Mouse (Mus musculus) lung, adult 2 months (tissue): Measurements from ENCODE around the gene Wnt7b. TPM values are rescaled to one million over a fixed set of nuclear protein-coding genes. Genes with fewer than 3 reads are reported as not detected.

Experiments
- DNase-seq: peaks from one replicate; pipeline ENCODE4 v3.0.0; 2022
- H3K4me1 ChIP-seq: fragments of 200-500 bp; 2 replicates; pipeline ENCODE4 v1.6.1; 2011; ENCODE audit warnings: low read length; ENCODE audit not compliant: control insufficient read depth, insufficient read depth
- H3K4me3 ChIP-seq: fragments of 200-500 bp; replicated peaks from 2 replicates; pipeline ENCODE3; 2011; ENCODE audit warnings: low read depth, mild to moderate bottlenecking, control low read depth, low read length; ENCODE audit errors: extremely low read depth
- CTCF ChIP-seq: fragments of 200-500 bp; IDR thresholded peaks from 2 replicates; pipeline ENCODE4 v1.5.1; 2011; ENCODE audit warnings: mild to moderate bottlenecking, low read length, control low read depth; ENCODE audit not compliant: insufficient read depth
- POLR2A ChIP-seq: fragments of 200-500 bp; IDR thresholded peaks from 2 replicates; pipeline ENCODE4 v1.6.1; 2011; ENCODE audit warnings: low read depth, mild to moderate bottlenecking, control low read depth, low read length, borderline replicate concordance; ENCODE audit errors: extremely low read depth
- WGBS: fragments of 180-500 bp; shearing (Covaris S2); methylation state at CpG from one replicate; pipeline ENCODE4 v1.1.7; 2018; 5-methylcytosine and 5-hydroxymethylcytosine counted together
- polyA plus RNA-seq: library from polyadenylated mRNA; depleted of rRNA; stranded (reverse); fragments of >200 nt; gene quantifications from 2 replicates; pipeline ENCODE4 v1.2.3, GENCODE M21; 2012

Gene Wnt7b
- polyA plus RNA-seq, 1 experiment, result 13.2 TPM

DNA sequence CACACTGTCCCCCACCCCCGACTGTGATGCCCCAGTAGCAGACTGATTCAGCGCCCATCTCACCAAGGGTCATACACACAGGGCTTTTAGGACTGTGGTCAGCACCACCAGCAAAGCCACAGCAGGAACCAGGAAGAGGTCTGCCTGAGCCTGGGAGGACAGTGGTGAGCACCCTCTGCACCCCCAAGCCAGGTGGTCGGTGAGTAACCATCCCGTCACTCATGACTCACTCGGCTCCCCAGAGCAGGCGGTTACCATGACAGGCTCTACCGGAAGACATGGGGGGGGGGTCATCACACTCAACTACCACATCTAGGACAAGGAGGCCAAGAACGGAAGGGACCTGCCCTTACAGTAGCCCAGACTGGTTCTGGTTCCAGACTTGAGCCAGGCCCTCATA lies 7.7 kb downstream of the Wnt7b start:
- no peak for DNase-seq
- WGBS, result 70% methylated on average over 8 of the region's 8 CpGs
- Histone ChIP-seq H3K4me3 (no peak overlapping the region), H3K4me1 (no peaks in the 10 kb centered on the region)
- TF ChIP-seq POLR2A, result no peak
- TF ChIP-seq CTCF, result no peak

DNA sequence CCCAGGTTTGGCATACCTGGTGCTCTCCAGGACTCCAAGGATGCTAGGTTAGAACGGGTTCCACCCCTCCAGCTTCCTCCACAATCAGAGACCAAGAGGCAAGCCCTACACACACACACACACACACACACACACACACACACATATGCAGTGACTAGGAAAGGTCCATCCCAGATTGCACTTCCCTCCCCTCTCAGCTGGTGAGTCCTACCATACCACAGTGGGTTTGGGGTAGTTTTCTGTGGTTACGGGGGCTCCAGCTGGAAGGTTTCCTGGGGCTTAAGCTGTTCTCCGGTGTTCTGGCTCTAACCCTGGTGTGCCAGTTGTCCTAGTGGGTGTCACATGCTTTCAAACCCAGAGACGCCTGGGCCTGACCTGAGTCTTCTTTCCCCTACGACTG lies 8.2 kb downstream of the Wnt7b start:
- Histone ChIP-seq H3K4me1 (no peaks in the 10 kb centered on the region), H3K4me3 (no peak overlapping the region)
- DNase-seq, result no peak
- TF ChIP-seq CTCF, result no peak
- no peak for TF ChIP-seq POLR2A
- WGBS, result 60% methylated on average over 5 of the region's 5 CpGs

DNA sequence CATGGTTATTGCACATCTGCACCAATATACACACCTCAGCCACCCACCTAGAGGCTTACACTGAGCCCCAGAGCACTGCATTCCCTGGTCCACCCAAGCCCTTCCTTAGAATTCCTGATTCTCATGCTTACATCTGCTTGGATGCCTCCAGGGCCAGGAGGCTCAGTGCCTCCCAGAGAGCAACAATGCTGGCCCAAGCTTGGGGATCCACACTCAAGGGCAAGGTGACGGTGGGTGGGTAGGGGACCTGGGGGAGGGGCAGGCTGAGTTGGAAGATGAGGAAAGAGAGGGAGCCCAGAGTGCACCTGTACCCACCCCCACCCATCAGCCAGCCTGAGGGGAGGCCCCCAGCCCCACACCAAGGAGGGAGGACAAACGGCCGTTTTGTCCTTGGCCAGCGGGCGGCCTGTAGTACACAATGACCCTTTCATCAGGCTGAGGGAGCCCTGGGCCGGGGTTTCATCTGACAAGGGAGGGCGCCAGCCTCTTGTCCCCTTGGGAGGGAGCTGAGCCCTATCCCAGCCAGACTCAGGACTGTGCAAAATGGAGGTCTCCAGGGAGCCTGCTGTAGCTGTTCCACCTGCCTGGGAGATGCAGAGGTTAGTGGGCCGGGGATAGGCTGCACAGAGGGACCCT lies 9.5 kb downstream of the Wnt7b start:
- 67% methylated on average over 8 of the region's 8 CpGs for WGBS
- Histone ChIP-seq H3K4me1 (no peaks in the 10 kb centered on the region), H3K4me3 (no peak overlapping the region)
- no peak for DNase-seq
- no peak for TF ChIP-seq POLR2A
- TF ChIP-seq CTCF, result no peak

DNA sequence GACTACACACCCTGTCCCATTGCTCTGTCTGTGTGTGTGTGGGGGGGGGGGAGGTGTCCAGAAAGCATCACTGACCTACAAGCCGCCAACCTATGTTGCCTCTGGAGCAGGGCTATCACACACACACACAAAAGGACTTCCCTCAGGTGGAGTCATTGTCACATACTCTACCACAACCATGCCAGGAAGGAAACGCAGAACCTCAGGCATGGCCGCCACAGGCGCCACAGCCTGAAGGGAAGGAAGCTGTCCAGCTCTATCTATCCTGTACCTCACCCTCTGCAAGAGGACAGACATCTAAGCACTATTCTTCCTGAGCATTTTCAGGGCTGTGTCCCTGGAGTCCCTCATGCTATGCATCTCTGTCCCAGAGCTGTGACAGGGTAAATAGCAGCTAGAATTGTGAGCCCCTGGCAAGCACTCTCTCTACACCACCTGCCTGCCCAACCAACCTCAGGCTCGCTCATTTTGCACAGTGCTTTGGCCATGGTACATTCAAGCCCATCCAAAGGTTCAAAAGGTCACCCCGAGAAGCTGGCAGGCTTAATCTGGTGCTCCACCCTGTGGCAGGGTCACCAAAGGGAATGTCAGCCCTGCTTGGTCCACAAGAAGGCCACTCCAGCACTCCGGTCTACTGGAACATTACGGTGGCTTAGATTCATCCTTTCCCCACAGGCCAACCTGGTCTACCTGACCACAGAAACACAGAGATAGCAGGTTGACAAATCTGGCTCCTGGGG lies 12.1 kb downstream of the Wnt7b start:
- 63% methylated on average over 8 of the region's 8 CpGs for WGBS
- Histone ChIP-seq H3K4me1 (no peaks in the 10 kb centered on the region), H3K4me3 (no peak overlapping the region)
- no peak for DNase-seq
- TF ChIP-seq CTCF (no peak), POLR2A (no peak)

DNA sequence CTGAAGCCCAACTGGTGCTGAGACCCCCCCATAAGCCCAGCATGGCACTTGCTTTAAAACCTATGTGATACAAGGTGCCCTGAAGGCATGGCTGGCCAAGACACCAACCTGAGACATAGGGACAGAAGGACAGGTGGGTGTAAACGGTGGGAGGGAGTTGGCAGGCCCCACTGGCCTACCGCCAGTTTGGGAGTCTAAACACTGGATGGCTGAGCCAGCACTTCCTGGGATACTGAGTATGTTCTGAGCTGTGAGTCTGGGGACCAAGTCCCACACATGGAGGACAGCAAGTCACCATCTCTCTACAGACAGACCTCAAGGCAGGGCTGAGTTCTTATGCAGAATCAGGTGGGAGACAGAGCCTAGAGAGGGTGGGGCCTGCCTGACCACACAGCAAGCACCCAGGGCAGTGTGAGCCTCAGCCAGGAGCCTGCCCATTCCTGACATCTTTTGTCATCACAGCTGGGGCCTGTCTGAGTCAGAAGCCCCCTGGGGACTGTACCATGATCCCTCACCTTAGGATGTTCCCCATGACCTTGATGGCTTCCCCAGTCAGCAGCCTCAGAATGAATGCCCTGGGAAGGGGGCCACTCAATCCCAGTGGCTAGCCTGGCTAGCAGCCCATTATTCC lies 13.0 kb downstream of the Wnt7b start:
- Histone ChIP-seq H3K4me3 (no peak overlapping the region), H3K4me1 (no peaks in the 10 kb centered on the region)
- WGBS, result 42% methylated on average over 2 of the region's 2 CpGs
- DNase-seq, result no peak
- TF ChIP-seq CTCF, result no peak
- TF ChIP-seq POLR2A, result no peak

DNA sequence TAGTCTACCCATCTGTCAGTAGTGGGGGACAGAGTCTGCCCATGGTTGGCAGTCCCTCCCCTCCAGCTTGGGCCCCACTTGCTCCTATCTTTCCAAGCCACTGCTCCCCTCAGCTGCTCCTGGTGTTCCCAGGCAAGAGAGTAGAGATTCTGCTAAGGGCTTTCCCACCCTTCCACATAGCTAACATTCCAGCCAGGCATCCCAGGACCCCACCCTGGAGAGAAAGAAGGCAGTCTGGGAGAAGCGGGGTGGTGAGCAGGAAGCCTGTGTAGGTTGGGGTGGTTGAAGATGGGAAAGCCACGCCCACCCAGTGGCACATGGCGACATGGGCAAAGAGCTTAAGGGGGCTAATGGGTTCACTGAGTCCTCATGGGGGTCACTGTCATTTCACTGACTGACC lies 13.9 kb downstream of the Wnt7b start:
- WGBS, result 67% methylated on average over 3 of the region's 3 CpGs

DNA sequence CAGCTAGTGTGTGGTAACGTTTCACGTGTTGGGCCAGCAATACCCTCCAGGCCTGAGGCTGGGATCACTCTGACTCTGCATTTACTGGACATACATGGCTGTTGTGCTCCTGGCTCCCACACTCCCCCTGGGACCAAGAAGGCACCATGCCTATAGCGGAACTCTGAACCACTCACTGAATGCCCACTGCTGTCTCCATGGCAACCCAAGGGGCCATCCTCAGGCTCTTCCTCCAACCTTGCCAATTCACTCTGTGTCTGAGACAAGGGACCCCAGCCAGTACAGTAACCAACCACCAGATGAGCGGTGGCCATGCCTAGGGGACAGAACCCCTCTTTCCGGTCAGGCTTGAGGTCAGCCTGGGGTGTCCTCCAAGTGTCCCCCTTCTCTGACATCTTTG lies 17.3 kb downstream of the Wnt7b start:
- Histone ChIP-seq H3K4me1 (no peaks in the 10 kb centered on the region), H3K4me3 (no peak overlapping the region)
- no peak for DNase-seq
- WGBS, result 86% methylated on average over 5 of the region's 5 CpGs
- no peak for TF ChIP-seq POLR2A
- TF ChIP-seq CTCF, result no peak

More for the DNA sequence above, 13.9 kb downstream of the Wnt7b start:
- DNase-seq, result no peak
- TF ChIP-seq CTCF, result no peak
- Histone ChIP-seq H3K4me1 (no peaks in the 10 kb centered on the region), H3K4me3 (no peak overlapping the region)

DNA sequence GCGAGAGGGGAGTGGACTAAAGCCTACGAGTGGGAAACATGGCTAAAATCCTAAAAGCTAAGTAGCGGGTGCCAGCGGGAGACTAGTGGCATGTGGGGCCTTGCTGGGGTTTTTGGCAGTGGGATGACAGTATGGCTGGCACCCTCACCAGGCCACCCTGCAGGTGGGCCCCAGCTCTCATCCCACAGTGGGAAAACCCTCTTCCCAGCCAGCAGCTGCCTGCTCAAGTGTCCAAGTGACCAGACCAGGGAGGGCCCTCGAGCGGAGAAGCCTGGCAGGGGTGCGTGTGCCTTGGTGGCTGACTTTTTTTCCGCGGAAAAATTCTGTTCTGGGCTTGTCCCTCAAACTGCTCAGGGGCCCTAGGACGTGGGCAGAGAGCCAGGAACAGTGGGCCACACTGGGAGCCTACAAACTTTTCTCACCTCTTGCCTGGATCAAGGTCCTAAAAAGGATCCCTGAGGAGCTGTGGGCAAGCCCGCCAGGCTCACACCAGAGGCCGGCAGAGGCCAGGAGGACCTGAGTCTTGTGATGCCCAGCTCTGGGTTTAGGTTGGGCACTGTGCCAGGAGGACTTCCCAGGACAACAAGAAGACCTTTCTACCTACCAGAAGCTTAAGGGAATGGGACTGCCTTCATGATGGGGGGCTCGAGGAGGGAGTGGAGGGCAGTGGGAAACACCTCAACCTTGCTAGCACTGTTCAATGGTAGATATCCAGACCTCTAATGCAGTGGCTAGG lies 18.1 kb downstream of the Wnt7b start:
- no peaks in the 10 kb centered on the region for H3K4me1 ChIP-seq
- WGBS, result 72% methylated on average over 13 of the region's 13 CpGs
- no peak for TF ChIP-seq POLR2A
- TF ChIP-seq CTCF, result no peak
- no peak overlapping the region for H3K4me3 ChIP-seq
- no peak for DNase-seq

DNA sequence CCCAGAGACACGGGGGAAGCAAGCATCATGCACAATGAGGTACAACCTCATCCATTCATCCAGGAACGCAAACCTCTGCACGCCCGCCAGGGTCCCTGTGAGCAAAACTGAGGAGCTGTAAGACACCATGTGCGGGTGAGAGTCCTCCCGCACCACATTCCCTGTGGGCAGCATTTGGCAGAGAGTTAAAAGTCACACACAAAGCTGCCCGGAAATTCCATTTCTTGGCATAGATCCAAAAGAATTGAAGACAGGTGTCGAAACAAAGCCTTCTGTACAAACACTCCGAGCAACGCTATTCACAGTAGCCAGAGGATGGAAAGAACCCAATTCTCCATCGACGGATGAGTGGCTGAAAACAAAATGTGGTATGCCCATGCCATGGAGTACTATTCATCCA lies 20.3 kb downstream of the Wnt7b start:
- DNase-seq, result no peak
- WGBS, result 66% methylated on average over 12 of the region's 12 CpGs
- no peak for TF ChIP-seq POLR2A
- no peak for TF ChIP-seq CTCF
- no peaks in the 10 kb centered on the region for H3K4me1 ChIP-seq
- no peak overlapping the region for H3K4me3 ChIP-seq
